Mouse (Mus musculus) limb, embryonic 10.5 days (tissue): ENCODE measurements at regions not wholly inside any gene's neighbourhood (a gene's known extent, or its start where the extent isn't known, plus 50 kb on each side); places are given as distances from the start of the nearest gene placed in this dataset.
"Not testable (repeated sequence)": the region's sequence is repeated elsewhere in the genome, so short reads cannot be mapped to it uniquely, and the experiment has no call there.

Experiments used
- DNase-seq: peaks from one replicate; pipeline ENCODE4 v3.0.0-alpha.2; 2017; ENCODE audit warnings: low spot score
- H3K27ac ChIP-seq: fragments of 300-500 bp; sonication (generic); 2 replicates; pipeline ENCODE4 v1.5.1; 2016; ENCODE audit warnings: mild to moderate bottlenecking
- H3K27me3 ChIP-seq: fragments of 300-500 bp; sonication (generic); 2 replicates; pipeline ENCODE4 v1.6.1; 2016; ENCODE audit warnings: low read depth, mild to moderate bottlenecking; ENCODE audit not compliant: poor library complexity, severe bottlenecking
- H3K36me3 ChIP-seq: fragments of 300-500 bp; sonication (generic); 2 replicates; pipeline ENCODE4 v1.6.1; 2016; ENCODE audit warnings: mild to moderate bottlenecking, moderate library complexity
- H3K4me1 ChIP-seq: fragments of 300-500 bp; sonication (generic); 2 replicates; pipeline ENCODE4 v1.6.1; 2016
- H3K4me3 ChIP-seq: fragments of 300-500 bp; sonication (generic); 2 replicates; pipeline ENCODE4 v1.5.1; 2016; ENCODE audit warnings: mild to moderate bottlenecking, moderate library complexity
- H3K9me3 ChIP-seq: fragments of 300-500 bp; sonication (generic); replicated peaks from 2 replicates; pipeline ENCODE4 v1.6.1; 2016; ENCODE audit warnings: mild to moderate bottlenecking
- WGBS: fragments of 180-500 bp; shearing (Covaris S2); methylation state at CpG from one replicate; pipeline ENCODE4 v1.1.7; 2016; 5-methylcytosine and 5-hydroxymethylcytosine counted together

GRCm38 (mm10) chrX:50618936-50619335, 190.6 kb upstream of the Olfr1324 start:
- H3K27me3 ChIP-seq: no peaks in the 10 kb centered on the region

DNA sequence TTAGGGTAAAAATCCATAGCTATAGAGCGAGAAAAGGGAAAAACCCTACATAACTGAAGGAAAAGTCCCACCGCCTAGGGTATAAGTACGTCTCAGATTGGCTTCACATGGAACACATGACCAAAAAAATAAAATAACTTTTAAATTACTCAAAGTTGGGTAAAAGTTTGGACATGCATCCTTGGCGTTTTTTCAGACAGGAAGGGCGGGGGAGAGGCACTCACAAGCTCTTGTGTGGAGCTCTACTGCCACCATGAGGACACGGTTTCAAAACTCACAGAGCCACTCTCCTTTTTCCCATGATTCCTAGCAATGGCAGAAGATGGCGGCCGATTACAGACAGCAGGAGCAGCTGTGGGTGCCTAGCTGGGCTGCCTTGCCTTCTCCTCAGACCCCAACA, 188.6 kb upstream of the Olfr1324 start:
- not testable (repeated sequence) for H3K27me3 ChIP-seq, H3K4me1 ChIP-seq, H3K9me3 ChIP-seq
- 82% methylated on average over 8 of the region's 8 CpGs for WGBS
- peak; percentile 52 for DNase-seq
- Histone ChIP-seq H3K27ac (peak overlapping the region; percentile 67; the same call in 1 of the 2 replicates), H3K36me3 (peaks cover 57% of the 10 kb centered on the region), H3K4me3 (0 out of 2 replicates have a peak overlapping the region, but pooled peaks have one; percentile 15)

More at GRCm38 (mm10) chrX:50618936-50619335, 190.6 kb upstream of the Olfr1324 start:
- Histone ChIP-seq H3K4me1 (no peaks in the 10 kb centered on the region), H3K36me3 (peaks cover 45% of the 10 kb centered on the region), H3K9me3 (no peaks in the 10 kb centered on the region), H3K4me3 (no peak overlapping the region), H3K27ac (no peak overlapping the region)
- DNase-seq: no peak
- WGBS: 86% methylated on average over 4 of the region's 4 CpGs

DNA sequence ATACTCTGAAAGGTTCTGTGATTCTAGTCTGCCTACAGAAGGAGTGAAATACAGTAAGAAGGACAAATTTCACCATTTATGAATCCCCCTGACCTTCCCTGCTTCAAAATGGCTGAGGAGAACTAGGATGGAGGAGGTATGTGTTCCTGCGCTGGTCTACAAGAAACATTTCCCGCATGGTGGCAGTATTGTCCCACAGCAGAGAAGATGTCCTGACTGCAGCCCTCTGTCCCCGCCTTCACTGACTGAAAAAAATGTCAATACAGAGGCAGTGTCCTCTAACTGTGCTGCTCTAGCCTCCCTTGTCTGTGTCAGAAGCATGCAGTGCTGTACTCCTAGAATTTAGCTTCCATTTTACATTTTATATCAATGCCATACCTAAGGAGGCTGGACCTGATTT, 186.6 kb upstream of the Olfr1324 start:
- Histone ChIP-seq H3K27ac (peak overlapping the region; percentile 66; the same call in 1 of the 2 replicates), H3K4me3 (peak overlapping the region; percentile 31), H3K36me3 (peaks cover 62% of the 10 kb centered on the region)
- DNase-seq: peak; percentile 47
- H3K4me1 ChIP-seq, H3K27me3 ChIP-seq, H3K9me3 ChIP-seq: not testable (repeated sequence)
- 86% methylated on average over 3 of the region's 3 CpGs for WGBS

DNA sequence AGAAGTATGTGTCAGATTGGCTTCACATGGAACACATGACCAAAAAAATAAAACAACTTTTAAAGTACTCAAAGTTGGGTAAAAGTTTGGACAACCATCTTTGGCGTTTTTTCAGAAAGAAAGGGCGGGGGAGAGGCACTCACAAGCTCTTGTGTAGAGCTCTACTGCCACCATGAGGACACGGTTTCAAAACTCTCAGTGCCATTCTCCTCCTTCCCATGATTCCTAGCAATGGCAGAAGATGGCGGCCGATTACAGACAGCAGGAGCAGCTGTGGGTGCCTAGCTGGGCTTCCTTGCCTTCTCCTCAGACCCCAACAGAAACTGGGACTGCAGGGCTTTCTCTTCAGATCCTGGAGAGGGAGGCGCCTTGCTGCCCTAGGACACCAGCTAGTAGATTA, 186.1 kb upstream of the Olfr1324 start:
- Histone ChIP-seq H3K36me3 (peaks cover 64% of the 10 kb centered on the region), H3K27ac (peak overlapping the region; percentile 66; the same call in 1 of the 2 replicates), H3K4me3 (peak overlapping the region; percentile 31)
- H3K27me3 ChIP-seq, H3K9me3 ChIP-seq, DNase-seq, H3K4me1 ChIP-seq: not testable (repeated sequence)
- WGBS: 81% methylated on average over 6 of the region's 6 CpGs

DNA sequence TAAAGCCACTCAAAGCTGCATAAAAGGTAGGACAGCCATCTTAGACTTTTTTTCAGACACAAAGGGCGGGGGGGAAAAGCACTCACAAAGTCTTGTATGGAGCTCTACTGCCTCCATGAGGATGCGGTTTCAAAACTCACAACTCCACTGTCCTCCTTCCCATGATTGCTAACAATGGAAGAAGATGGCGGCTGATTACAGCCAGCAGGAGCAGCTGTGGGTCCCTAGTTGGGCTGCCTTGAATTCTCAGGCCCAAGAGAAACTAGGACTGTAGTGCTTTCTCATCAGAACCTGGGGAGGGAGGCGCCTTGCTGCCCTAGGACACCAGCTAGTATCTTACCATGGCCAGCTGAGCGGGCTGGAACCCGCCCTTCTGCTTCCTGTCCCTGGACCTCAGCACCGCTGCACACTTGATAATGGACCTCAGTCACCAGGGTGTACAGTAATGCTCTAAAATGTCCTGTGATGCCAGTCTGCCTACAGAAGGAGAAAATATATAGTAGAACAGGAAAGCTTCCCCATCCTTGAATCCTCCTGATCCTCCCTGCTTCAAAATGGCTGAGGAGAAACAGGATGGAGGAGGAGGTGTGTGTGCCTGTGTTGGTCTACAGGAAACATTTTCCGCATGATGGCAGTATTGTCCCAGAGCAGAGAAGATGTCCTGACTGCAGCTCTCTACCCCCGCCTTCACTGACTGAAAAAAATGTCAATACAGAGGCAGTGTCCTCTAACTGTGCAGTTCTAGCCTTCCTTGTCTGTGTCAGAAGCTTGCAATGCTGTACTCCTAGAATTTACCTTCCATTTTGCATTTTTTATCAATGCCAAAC, 183.7 kb upstream of the Olfr1324 start:
- Histone ChIP-seq H3K27me3 (no peaks in the 10 kb centered on the region), H3K9me3 (no peaks in the 10 kb centered on the region), H3K4me3 (peak overlapping the region; percentile 40), H3K36me3 (peaks cover 58% of the 10 kb centered on the region), H3K27ac (peak overlapping the region; percentile 85), H3K4me1 (no peaks in the 10 kb centered on the region)
- peak; percentile 47 for DNase-seq
- WGBS: 67% methylated on average over 9 of the region's 9 CpGs

DNA sequence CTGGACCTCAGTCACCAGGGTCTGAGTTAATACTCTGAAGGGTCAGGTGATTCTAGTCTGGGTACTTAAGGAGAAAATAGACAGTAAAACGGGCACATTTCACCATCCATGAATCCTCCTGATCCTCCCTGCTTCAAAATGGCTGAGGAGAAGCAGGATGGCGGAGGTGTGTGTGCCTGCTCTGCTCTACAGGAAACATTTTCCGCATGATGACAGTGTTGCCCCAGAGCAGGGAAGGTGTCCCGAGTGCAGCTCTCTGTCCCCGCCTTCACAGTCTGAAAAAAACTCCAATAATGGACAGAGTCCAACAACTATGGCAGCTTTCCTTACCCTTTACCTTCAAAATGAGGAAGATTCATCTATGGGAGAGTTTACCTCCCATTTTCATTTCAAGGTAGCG, 179.8 kb upstream of the Olfr1324 start:
- H3K27ac ChIP-seq, H3K9me3 ChIP-seq, H3K4me3 ChIP-seq, H3K27me3 ChIP-seq, H3K4me1 ChIP-seq, DNase-seq: not testable (repeated sequence)
- H3K36me3 ChIP-seq: peaks cover 56% of the 10 kb centered on the region
- 85% methylated on average over 6 of the region's 6 CpGs for WGBS

DNA sequence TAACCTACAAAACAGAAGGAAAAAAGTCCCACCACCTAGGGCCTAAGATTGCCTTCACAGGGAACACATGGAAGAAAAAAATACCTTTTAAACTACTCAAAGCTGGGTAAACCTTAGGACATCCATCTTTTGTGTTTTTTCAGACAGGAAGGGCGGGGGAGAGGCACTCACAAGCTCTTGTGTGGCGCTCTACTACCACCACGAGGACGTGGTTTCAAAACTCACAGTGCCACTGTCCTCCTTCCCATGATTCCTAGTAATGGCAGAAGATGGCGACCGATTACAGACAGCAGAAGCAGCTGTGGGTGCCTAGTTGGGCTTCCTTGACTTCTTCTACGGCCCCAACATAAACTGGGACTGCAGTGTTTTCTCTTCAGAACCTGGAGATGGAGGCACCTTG, 179.3 kb upstream of the Olfr1324 start:
- WGBS: 81% methylated on average over 7 of the region's 7 CpGs
- no peak overlapping the region for H3K27ac ChIP-seq
- no peaks in the 10 kb centered on the region for H3K4me1 ChIP-seq
- H3K27me3 ChIP-seq: no peaks in the 10 kb centered on the region
- DNase-seq: no peak
- no peak overlapping the region for H3K4me3 ChIP-seq
- no peaks in the 10 kb centered on the region for H3K9me3 ChIP-seq
- peaks cover 56% of the 10 kb centered on the region for H3K36me3 ChIP-seq

- H3K4me3 ChIP-seq, H3K27me3 ChIP-seq, H3K4me1 ChIP-seq, DNase-seq, H3K9me3 ChIP-seq: not testable (repeated sequence)
- 74% methylated on average over 2 of the region's 2 CpGs for WGBS
- Histone ChIP-seq H3K36me3 (peaks cover 48% of the 10 kb centered on the region), H3K27ac (peak overlapping the region; percentile 42; the same call in 1 of the 2 replicates)
These were observed 177.2 kb upstream of the Olfr1324 start for GRCm38 (mm10) chrX:50605517-50605916.

DNA sequence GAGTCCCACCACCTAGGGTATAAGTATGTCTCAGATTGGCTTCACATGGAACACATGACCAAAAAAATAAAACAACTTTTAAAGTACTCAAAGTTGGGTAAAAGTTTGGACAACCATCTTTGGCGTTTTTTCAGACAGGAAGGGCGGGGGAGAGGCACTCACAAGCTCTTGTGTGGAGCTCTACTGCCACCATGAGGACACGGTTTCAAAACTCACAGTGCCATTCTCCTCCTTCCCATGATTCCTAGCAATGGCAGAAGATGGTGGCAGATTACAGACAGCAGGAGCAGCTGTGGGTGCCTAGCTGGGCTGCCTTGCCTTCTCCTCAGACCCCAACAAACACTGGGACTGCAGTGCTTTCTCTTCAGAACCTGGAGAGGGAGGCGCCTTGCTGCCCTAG, 176.7 kb upstream of the Olfr1324 start:
- WGBS: 81% methylated on average over 4 of the region's 4 CpGs
- not testable (repeated sequence) for H3K27me3 ChIP-seq, H3K9me3 ChIP-seq, DNase-seq, H3K4me1 ChIP-seq, H3K4me3 ChIP-seq
- peaks cover 48% of the 10 kb centered on the region for H3K36me3 ChIP-seq
- H3K27ac ChIP-seq: peak overlapping the region; percentile 42; the same call in 1 of the 2 replicates

GRCm38 (mm10) chrX:50602881-50603280, 174.6 kb upstream of the Olfr1324 start:
- H3K4me1 ChIP-seq, H3K9me3 ChIP-seq, H3K27me3 ChIP-seq: not testable (repeated sequence)
- DNase-seq: peak; percentile 62
- Histone ChIP-seq H3K27ac (peak overlapping the region; percentile 73), H3K36me3 (peaks cover 52% of the 10 kb centered on the region), H3K4me3 (peak overlapping the region; percentile 35)
- WGBS: 78% methylated on average over 3 of the region's 3 CpGs

DNA sequence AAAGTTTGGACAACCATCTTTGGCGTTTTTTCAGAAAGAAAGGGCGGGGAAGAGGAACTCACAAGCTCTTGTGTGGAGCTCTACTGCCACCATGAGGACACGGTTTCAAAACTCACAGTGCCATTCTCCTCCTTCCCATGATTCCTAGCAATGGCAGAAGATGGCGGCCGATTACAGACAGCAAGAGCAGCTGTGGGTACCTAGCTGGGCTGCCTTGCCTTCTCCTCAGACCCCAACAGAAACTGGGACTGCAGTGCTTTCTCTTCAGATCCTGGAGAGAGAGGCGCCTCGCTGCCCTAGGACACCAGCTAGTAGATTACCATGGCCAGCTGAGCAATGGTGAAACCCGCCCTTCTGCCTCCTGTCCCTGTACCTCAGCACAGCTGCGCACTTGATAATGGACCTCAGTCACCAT, 174.2 kb upstream of the Olfr1324 start:
- Histone ChIP-seq H3K27ac (peak overlapping the region; percentile 73), H3K36me3 (peaks cover 52% of the 10 kb centered on the region), H3K4me3 (peak overlapping the region; percentile 35)
- WGBS: 76% methylated on average over 9 of the region's 9 CpGs
- not testable (repeated sequence) for DNase-seq, H3K4me1 ChIP-seq, H3K27me3 ChIP-seq, H3K9me3 ChIP-seq

DNA sequence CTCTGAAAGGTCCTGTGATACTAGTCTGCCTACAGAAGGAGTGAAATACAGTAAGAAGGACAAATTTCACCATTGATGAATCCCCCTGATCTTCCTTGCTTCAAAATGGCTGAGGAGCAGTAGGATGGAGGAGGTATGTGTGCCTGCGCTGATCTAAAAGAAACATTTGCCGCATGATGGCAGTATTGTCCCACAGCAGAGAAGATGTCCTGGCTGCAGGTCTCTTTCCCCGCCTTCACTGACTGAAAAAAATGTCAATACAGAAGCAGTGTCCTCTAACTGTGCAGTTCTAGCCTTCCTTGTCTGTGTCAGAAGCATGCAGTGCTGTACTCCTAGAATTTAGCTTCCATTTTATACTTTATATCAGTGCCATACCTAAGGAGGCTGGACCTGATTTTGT, 172.0 kb upstream of the Olfr1324 start:
- not testable (repeated sequence) for H3K9me3 ChIP-seq, H3K27me3 ChIP-seq, H3K4me1 ChIP-seq
- H3K36me3 ChIP-seq: peaks cover 56% of the 10 kb centered on the region
- H3K4me3 ChIP-seq: peak overlapping the region; percentile 34
- DNase-seq: peak; percentile 50
- peak overlapping the region; percentile 74; the same call in 1 of the 2 replicates for H3K27ac ChIP-seq
- 73% methylated on average over 3 of the region's 3 CpGs for WGBS

GRCm38 (mm10) chrX:50599780-50600179, 171.5 kb upstream of the Olfr1324 start:
- peaks cover 56% of the 10 kb centered on the region for H3K36me3 ChIP-seq
- H3K4me3 ChIP-seq: peak overlapping the region; percentile 34
- peak overlapping the region; percentile 74; the same call in 1 of the 2 replicates for H3K27ac ChIP-seq
- DNase-seq: no peak
- H3K4me1 ChIP-seq: no peaks in the 10 kb centered on the region
- no peaks in the 10 kb centered on the region for H3K9me3 ChIP-seq
- H3K27me3 ChIP-seq: no peaks in the 10 kb centered on the region
- 75% methylated on average over 4 of the region's 4 CpGs for WGBS
